Mouse (Mus musculus) spleen, postnatal 14 days (tissue): Measurements from ENCODE around the gene Mynn.

Experiments used
- DNase-seq, 2 experiments: peaks; one replicate each; pipeline ENCODE4 v3.0.0; 2021 to 2022; ENCODE audit warnings: low spot score in 2 of 2

The Mynn gene

DNA sequence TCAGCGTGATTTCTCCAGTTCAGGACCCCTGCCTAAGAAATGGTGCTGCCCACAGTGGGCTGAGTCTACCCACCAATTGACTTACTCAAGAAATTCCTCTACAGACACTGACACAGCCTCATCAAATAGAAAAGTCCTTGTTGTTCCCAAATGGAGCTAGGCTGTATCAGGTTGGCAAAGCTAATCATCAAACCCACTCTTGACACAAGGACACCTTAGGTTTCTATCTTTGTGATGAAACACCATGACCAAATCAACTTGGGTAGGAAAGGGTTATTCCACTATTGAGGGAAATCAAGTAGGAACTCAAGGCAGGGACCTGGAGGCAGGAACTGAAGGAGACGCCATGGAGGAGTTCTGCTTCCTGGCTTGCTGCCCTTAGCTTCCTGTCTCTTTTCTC is 42.3 kb downstream of the Mynn start, which contains the start of gene Lrriq4:
Lrriq4 (plus strand) TSS at position 301 of the 400 bp plus-strand sequence.
- no peak for DNase-seq

DNA sequence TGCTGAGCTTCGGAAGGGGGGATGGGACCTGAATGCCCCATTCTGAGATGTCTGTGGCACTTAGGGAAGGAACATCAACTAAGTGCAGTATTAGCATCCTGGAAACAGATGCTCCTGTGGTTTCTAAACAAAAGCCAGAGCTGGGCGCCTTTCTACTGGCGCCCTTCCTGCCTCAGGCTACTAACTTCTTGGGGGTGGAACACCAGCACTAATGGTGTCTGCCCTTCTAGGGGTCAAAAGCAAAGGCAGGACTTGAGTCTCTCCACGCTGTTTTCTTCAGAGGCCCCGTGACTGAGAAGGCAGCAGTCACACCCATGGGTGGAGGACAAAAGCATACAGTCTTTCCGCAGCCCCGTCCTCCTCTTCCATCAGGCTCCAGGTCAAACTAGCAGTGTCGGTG is 44.9 kb downstream of the Mynn start:
- DNase-seq: no peak

- no peak for DNase-seq
These were observed 45.7 kb downstream of the Mynn start, which contains the start of gene Lrrc34 for GRCm38 (mm10) chr3:30647440-30648090. Gene Lrrc34 (minus strand): TSS chr3:30647869.

GRCm38 (mm10) chr3:30648466-30648865 is 46.6 kb downstream of the Mynn start:
- no peak for DNase-seq

DNA sequence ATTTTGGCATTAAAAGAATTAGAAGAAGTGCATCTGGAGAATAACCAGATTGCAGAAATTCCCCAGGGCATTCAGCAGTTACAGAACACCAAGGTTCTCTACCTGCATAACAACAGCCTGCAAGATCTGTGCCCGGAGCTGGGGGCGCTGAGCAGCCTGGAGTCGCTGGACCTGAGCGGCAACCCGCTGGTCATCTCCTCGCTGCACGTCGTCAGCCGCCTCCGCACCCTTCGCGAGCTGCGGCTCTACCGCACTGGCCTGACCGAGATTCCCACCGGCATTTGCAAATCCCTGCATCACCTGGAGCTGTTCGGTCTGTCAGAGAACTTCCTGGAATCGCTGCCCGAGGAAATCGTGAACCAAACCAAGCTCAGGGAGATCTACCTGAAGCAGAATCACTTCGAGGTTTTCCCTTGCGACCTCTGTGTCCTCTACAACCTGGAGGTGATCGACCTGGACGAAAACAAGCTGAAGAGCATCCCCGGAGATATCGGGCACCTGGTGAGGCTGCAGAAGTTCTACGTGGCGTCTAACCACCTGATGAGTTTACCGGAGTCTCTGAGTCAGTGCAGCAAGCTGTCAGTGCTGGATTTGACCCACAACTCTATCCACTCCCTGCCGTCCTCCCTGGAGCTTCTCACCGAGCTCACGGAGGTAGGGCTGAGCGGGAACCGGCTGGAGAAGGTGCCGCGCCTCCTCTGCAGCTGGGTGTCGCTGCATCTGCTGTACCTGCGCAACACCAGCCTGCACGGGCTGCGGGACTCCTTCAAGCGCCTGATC is 48.4 kb downstream of the Mynn start:
- DNase-seq: no peak

DNA sequence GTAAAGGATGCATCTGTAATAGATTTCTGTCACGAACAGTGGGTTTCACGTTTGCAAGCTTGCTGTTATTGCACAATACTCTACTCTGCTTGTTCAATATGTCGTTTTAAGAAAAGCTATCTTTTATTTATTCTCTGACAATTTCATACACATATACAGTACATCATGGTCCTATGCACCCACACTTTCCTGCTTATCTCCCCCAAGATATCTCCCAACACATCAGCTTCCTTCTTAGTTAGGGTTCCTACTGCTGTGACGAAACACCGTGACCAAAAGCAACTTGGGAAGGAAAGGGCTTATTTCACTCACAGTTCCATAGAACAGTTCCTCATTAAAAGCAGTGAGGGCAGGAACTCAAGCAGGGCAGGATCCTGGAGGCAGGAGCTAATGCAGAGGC is 54.1 kb downstream of the Mynn start:
- DNase-seq: no peak

- DNase-seq: no peak
These were observed 56.6 kb downstream of the Mynn start for GRCm38 (mm10) chr3:30658486-30658885.
